Mouse (Mus musculus) lung, postnatal 0 days (tissue): ENCODE measurements around the gene Nid1. TPM values are rescaled to one million over a fixed set of nuclear protein-coding genes. Genes with fewer than 3 reads are reported as not detected.

ENCODE experiments used
- ATAC-seq: fragments of 200-750 bp; cut with Nextera tagmentation; 2 replicates; pipeline ENCODE4 v1.8.0; 2017; ENCODE audit warnings: moderate library complexity
- DNase-seq: peaks from one replicate; pipeline ENCODE4 v3.0.0-alpha.2; 2016; ENCODE audit warnings: low spot score
- H3K27ac ChIP-seq: fragments of 300-500 bp; sonication (generic); 2 replicates; pipeline ENCODE4 v1.5.1; 2014; ENCODE audit warnings: antibody characterized with exemption, mild to moderate bottlenecking, low read length, mixed read lengths
- H3K27me3 ChIP-seq: fragments of 300-500 bp; sonication (generic); replicated peaks from 2 replicates; pipeline ENCODE4 v1.6.1; 2014; ENCODE audit warnings: low read length, mixed read lengths; ENCODE audit not compliant: insufficient read depth
- H3K36me3 ChIP-seq: fragments of 300-500 bp; sonication (generic); 2 replicates; pipeline ENCODE4 v1.6.1; 2014; ENCODE audit warnings: low read length, mixed read lengths; ENCODE audit not compliant: insufficient read depth
- H3K4me1 ChIP-seq: fragments of 300-500 bp; sonication (generic); 2 replicates; pipeline ENCODE4 v1.6.1; 2014; ENCODE audit warnings: antibody characterized with exemption, low read depth, low read length, mixed read lengths; ENCODE audit not compliant: insufficient read depth
- H3K4me2 ChIP-seq: fragments of 300-500 bp; sonication (generic); replicated peaks from 2 replicates; pipeline ENCODE4 v1.6.1; 2014; ENCODE audit warnings: low read depth, mild to moderate bottlenecking, low read length, moderate library complexity, mixed read lengths
- H3K4me3 ChIP-seq: fragments of 300-500 bp; sonication (generic); 2 replicates; pipeline ENCODE4 v1.5.1; 2014; ENCODE audit warnings: low read depth, low read length
- H3K9ac ChIP-seq: fragments of 300-500 bp; sonication (generic); replicated peaks from 2 replicates; pipeline ENCODE4 v1.6.1; 2014; ENCODE audit warnings: low read depth, mild to moderate bottlenecking
- H3K9me3 ChIP-seq: fragments of 300-500 bp; sonication (generic); 2 replicates; pipeline ENCODE4 v1.6.1; 2016; ENCODE audit warnings: low read length, mixed read lengths
- CTCF ChIP-seq: IDR thresholded peaks from 2 replicates; pipeline ENCODE4 v1.5.1; 2016; ENCODE audit warnings: antibody characterized with exemption, mild to moderate bottlenecking
- EP300 ChIP-seq: IDR thresholded peaks from 2 replicates; pipeline ENCODE4 v1.6.1; 2016; ENCODE audit warnings: antibody characterized with exemption, mild to moderate bottlenecking, control low read depth
- WGBS: fragments of 180-500 bp; shearing (Covaris S2); extraction: QIAGEN DNeasy Blood & Tissue Kit; methylation state at CpG from one replicate; pipeline ENCODE4 v1.1.7; 2014; 5-methylcytosine and 5-hydroxymethylcytosine counted together
- polyA plus RNA-seq: library from polyadenylated mRNA; unstranded; fragments of >200 nt; fragmentation: Nextera tagmentation; extraction: Ambion mirVana; gene quantifications from 2 replicates; pipeline ENCODE4 v1.2.1, GENCODE M21; 2015

The Nid1 gene
- polyA plus RNA-seq, 1 experiment from 2014 or later = 87.5 TPM

DNA sequence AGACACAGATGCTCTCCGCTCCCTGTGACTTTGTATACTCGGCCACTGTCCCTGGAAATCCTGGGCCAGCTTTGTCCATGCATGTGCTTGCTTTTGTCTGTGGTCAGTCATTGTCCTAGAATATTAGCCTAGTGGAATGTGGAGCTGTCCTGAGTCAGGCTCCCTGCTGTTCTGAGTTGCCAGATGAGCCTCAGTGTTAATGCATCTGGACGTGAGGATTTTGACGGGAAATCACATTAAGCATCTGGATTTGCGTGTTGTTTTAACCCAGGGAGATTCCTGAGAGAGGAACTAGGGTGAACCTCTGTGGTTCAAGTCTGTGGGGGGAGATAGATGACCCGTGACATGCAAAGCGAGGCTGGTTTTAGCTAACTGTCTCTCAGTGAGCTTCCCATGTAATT, 47.0 kb downstream of the Nid1 start:
- WGBS = 58% methylated on average over 7 of the region's 7 CpGs
- TF ChIP-seq EP300 (no peak), CTCF (no peak)
- H3K4me2 ChIP-seq = no peak overlapping the region
- H3K9me3 ChIP-seq = no peaks in the 10 kb centered on the region
- H3K9ac ChIP-seq = no peak overlapping the region
- H3K4me3 ChIP-seq = no peak overlapping the region
- H3K4me1 ChIP-seq = no peaks in the 10 kb centered on the region
- ATAC-seq (no peak), DNase-seq (no peak)
- H3K27ac ChIP-seq = no peak overlapping the region
- H3K27me3 ChIP-seq = no peaks in the 10 kb centered on the region
- H3K36me3 ChIP-seq = peaks cover 19% of the 10 kb centered on the region; the same call in 1 of the 2 replicates

DNA sequence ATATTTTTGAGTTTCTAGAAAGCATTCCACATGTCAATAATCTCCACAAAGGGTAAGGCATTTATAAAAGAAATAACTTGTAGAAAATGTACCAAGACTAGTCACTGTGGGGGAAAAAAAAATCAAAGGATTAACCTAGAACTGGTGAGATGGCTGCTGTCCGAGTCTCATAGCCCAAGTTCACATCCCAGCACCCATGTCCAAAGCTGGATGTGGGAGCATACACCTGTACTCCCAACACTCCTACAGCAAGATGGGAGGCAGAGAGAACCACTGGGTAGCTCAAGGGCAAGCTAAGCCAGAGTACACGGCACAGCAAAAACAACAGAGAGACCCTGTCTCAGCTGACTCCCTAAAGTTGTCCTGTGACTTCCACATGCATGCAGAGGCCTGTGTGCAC, 47.5 kb downstream of the Nid1 start:
- Histone ChIP-seq H3K4me2 (no peak overlapping the region), H3K4me3 (no peak overlapping the region), H3K4me1 (no peaks in the 10 kb centered on the region), H3K27ac (no peak overlapping the region), H3K9me3 (no peaks in the 10 kb centered on the region), H3K27me3 (no peaks in the 10 kb centered on the region), H3K36me3 (peaks cover 20% of the 10 kb centered on the region; the same call in 1 of the 2 replicates), H3K9ac (no peak overlapping the region)
- TF ChIP-seq CTCF (no peak), EP300 (no peak)
- no peak for ATAC-seq
- WGBS = 68% methylated on average over 2 of the region's 2 CpGs
- no peak for DNase-seq

DNA sequence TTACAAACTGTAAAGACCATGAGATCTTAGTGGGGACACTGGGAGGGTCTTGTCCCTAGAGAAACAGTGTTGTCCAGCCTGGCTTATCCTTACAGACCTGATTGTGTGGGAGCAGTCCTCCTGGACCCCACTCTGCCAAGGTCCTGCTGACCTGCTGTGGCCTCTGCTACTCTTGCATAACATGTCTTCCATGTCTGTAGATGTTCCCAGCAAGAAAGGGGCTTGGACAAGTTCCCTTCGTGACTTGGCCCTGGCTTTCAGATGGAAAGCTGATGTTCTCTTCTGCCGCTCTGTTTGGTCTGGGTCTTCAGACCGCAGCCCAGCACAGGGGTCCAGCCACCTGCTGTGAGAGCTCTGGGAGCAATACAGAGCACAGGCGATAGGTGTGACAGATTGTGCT, 48.3 kb downstream of the Nid1 start:
- ATAC-seq = no peak
- H3K27me3 ChIP-seq = no peaks in the 10 kb centered on the region
- DNase-seq = no peak
- no peak for TF ChIP-seq EP300
- no peak for TF ChIP-seq CTCF
- no peak overlapping the region for H3K4me2 ChIP-seq
- no peaks in the 10 kb centered on the region for H3K4me1 ChIP-seq
- no peaks in the 10 kb centered on the region for H3K9me3 ChIP-seq
- H3K4me3 ChIP-seq = no peak overlapping the region
- no peak overlapping the region for H3K27ac ChIP-seq
- H3K36me3 ChIP-seq = peaks cover 20% of the 10 kb centered on the region; the same call in 1 of the 2 replicates
- 62% methylated on average over 4 of the region's 4 CpGs for WGBS
- no peak overlapping the region for H3K9ac ChIP-seq

DNA sequence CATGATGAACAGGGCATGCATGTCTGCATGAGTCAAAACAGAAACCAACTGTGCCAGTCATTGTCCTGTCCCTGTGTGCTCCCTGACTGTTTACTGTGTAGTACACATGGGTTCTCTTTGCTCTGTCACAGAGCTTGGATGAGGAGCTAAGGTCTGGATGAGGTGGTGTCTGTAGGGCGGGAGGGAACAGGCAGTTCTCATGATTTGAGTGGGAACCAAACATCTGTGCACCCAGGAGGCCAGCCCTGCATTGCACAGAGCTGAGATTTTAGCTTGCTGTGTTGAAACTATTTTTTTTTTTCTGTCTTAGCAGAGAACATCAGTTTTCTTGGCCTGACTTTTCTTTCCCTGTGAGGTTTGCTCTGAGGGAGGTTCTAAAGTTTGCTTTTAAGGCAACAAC, 50.5 kb downstream of the Nid1 start:
- H3K4me3 ChIP-seq = no peak overlapping the region
- DNase-seq (no peak), ATAC-seq (peak; percentile 43; the same call in 1 of the 2 replicates)
- 86% methylated on average over 1 of the region's 1 CpGs for WGBS
- H3K27ac ChIP-seq = no peak overlapping the region
- H3K9ac ChIP-seq = no peak overlapping the region
- no peak for TF ChIP-seq CTCF
- TF ChIP-seq EP300 = no peak
- no peaks in the 10 kb centered on the region for H3K27me3 ChIP-seq
- no peak overlapping the region for H3K4me2 ChIP-seq
- H3K36me3 ChIP-seq = peaks cover 17% of the 10 kb centered on the region; the same call in 1 of the 2 replicates
- no peaks in the 10 kb centered on the region for H3K4me1 ChIP-seq
- H3K9me3 ChIP-seq = no peaks in the 10 kb centered on the region

DNA sequence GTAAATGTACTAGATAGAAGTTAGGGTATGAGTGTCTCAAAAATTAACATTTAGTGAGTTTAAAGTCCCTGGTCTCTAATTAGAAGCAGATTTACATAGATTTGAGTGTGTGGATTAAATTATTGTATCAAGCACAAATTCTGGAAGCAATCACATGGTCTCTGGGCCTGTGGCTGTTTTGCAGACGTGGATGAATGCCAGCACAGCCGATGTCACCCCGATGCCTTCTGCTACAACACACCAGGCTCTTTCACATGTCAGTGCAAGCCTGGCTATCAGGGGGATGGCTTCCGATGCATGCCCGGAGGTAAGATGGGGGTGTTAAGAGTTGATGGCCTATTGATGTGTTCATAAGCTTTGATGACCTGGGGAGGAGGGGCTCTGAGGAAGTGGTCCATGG, 52.5 kb downstream of the Nid1 start:
- H3K4me2 ChIP-seq = no peak overlapping the region
- peaks cover 11% of the 10 kb centered on the region; the same call in 1 of the 2 replicates for H3K36me3 ChIP-seq
- H3K27me3 ChIP-seq = no peaks in the 10 kb centered on the region
- WGBS = 67% methylated on average over 5 of the region's 5 CpGs
- no peak for ATAC-seq
- no peaks in the 10 kb centered on the region for H3K9me3 ChIP-seq
- H3K4me3 ChIP-seq = no peak overlapping the region
- no peak overlapping the region for H3K9ac ChIP-seq
- H3K27ac ChIP-seq = no peak overlapping the region
- TF ChIP-seq CTCF (no peak), EP300 (no peak)
- H3K4me1 ChIP-seq = no peaks in the 10 kb centered on the region
- no peak for DNase-seq

DNA sequence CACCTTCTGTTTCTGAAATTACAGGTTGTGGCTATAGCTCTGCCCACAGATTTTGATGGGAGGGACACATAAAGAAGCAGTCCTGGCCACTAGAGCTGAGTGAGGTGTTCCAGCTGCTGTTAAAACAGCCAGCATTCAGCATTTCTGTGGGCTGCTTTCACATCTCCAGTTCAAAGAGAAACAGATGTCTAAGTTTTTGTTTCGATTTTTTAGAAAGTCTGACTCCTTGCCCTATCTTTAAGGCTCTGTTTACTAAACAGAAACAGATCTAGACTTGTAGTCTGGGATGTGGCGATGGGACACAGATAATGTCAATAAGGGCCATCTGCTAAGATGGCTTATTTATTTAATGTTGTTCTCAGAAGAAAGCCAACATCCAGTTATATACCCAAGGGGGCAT, 54.8 kb downstream of the Nid1 start:
- Histone ChIP-seq H3K4me3 (no peak overlapping the region), H3K27ac (no peak overlapping the region), H3K9ac (no peak overlapping the region), H3K4me2 (no peak overlapping the region), H3K27me3 (no peaks in the 10 kb centered on the region), H3K4me1 (no peaks in the 10 kb centered on the region), H3K9me3 (no peaks in the 10 kb centered on the region), H3K36me3 (peaks cover 11% of the 10 kb centered on the region; the same call in 1 of the 2 replicates)
- DNase-seq (peak; percentile 57), ATAC-seq (peak; percentile 62)
- no peak for TF ChIP-seq EP300
- no peak for TF ChIP-seq CTCF
- 44% methylated on average over 2 of the region's 2 CpGs for WGBS

DNA sequence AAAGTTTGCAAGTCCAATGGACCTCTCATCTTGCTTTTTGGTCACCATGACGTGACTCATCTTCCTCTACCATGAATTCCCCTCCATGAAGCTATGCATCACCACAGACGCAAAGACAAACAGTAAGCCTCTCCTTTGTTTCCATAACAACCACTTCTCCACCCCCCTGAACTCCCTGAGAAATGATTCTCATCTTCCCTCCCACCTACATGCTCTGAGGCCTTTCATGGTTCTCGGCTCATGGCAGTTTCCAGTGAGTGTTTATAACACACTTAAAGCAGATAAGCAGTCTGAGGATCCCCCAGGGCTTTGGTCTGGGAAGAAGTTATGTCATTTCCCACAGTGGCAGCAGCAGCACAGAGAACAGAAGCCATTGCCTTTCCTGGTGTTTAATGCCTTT, 56.2 kb downstream of the Nid1 start:
- 36% methylated on average over 3 of the region's 3 CpGs for WGBS
- TF ChIP-seq EP300 = no peak
- TF ChIP-seq CTCF = no peak
- DNase-seq (no peak), ATAC-seq (no peak)
- no peaks in the 10 kb centered on the region for H3K4me1 ChIP-seq
- H3K27ac ChIP-seq = no peak overlapping the region
- no peak overlapping the region for H3K4me3 ChIP-seq
- H3K27me3 ChIP-seq = no peaks in the 10 kb centered on the region
- peaks cover 9% of the 10 kb centered on the region; the same call in 1 of the 2 replicates for H3K36me3 ChIP-seq
- H3K9me3 ChIP-seq = no peaks in the 10 kb centered on the region
- H3K4me2 ChIP-seq = no peak overlapping the region
- H3K9ac ChIP-seq = no peak overlapping the region
